Mouse (Mus musculus) embryonic facial prominence, embryonic 15.5 days (tissue): Measurements from ENCODE around the gene Rac2. TPM values are rescaled to one million over a fixed set of nuclear protein-coding genes. Genes with fewer than 3 reads are reported as not detected.

Source experiments
- ATAC-seq: fragments of 200-750 bp; cut with Nextera tagmentation; 2 replicates; pipeline ENCODE4 v1.8.0; 2017; ENCODE audit warnings: low read depth, moderate TSS enrichment; ENCODE audit not compliant: insufficient number of reproducible peaks, low FRiP score, low TSS enrichment
- H3K27ac ChIP-seq: fragments of 300-500 bp; sonication (generic); replicated peaks from 2 replicates; pipeline ENCODE4 v1.5.1; 2015; ENCODE audit warnings: mild to moderate bottlenecking, inconsistent platforms
- H3K27me3 ChIP-seq: fragments of 300-500 bp; sonication (generic); 2 replicates; pipeline ENCODE4 v1.6.1; 2015; ENCODE audit warnings: inconsistent platforms
- H3K36me3 ChIP-seq: fragments of 300-500 bp; sonication (generic); 2 replicates; pipeline ENCODE4 v1.6.1; 2015; ENCODE audit warnings: mild to moderate bottlenecking, inconsistent platforms
- H3K4me1 ChIP-seq: fragments of 300-500 bp; sonication (generic); 2 replicates; pipeline ENCODE4 v1.6.1; 2015; ENCODE audit warnings: inconsistent platforms
- H3K4me2 ChIP-seq: fragments of 300-500 bp; sonication (generic); replicated peaks from 2 replicates; pipeline ENCODE4 v1.6.1; 2015; ENCODE audit warnings: mild to moderate bottlenecking, inconsistent platforms
- H3K4me3 ChIP-seq: fragments of 300-500 bp; sonication (generic); replicated peaks from 2 replicates; pipeline ENCODE4 v1.5.1; 2015; ENCODE audit warnings: mild to moderate bottlenecking, inconsistent platforms
- H3K9ac ChIP-seq: fragments of 300-500 bp; sonication (generic); 2 replicates; pipeline ENCODE4 v1.6.1; 2015; ENCODE audit warnings: inconsistent platforms
- H3K9me3 ChIP-seq: fragments of 300-500 bp; sonication (generic); replicated peaks from 2 replicates; pipeline ENCODE4 v1.6.1; 2016; ENCODE audit warnings: inconsistent platforms
- WGBS: fragments of 180-500 bp; shearing (Covaris S2); methylation state at CpG from one replicate; pipeline ENCODE4 v1.1.7; 2015; 5-methylcytosine and 5-hydroxymethylcytosine counted together
- polyA plus RNA-seq: library from polyadenylated mRNA; unstranded; fragments of >200 nt; fragmentation: Nextera tagmentation; extraction: Ambion mirVana; gene quantifications from 2 replicates; pipeline ENCODE4 v1.2.1, GENCODE M21; 2015

Rac2 gene
- polyA plus RNA-seq, 1 experiment from 2014 or later: 34.6 TPM

DNA sequence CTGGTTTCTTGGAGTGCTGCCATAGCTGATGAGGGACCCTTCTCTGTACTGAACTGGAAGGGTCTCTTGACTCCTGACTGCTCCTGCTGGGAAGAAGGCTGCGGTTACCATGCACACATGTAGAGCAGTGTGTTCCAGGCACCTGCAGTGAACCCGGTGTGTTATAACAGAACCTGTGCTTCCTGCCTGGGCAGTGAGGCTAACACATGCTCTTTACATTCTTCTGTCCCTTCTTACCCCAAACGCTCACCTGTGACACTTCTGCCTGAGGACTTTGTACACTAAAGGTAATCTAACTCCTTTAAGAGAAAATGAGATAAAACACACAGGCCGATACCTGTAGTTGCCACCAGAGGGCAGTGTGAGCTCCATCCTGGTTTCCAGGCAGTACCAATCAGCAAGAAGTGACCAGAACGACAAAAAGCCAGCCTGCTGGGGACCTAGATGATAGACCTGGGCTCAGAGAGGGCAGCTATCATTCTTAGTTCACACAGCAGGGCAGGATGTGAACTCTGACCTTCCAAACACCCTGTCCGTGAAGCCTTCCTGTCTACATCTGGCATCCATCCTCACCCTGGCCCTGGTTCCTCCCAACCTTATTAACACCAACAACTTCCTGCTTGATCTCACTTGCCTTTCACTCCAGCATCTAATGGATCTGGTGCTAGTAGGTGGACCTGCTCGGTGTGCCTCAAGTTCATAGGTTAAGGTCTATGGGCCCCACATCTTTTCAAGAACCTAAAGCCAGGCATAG, 58.0 kb downstream of the Rac2 start:
- H3K9ac ChIP-seq: no peak overlapping the region
- no peak overlapping the region for H3K4me2 ChIP-seq
- no peaks in the 10 kb centered on the region for H3K27me3 ChIP-seq
- peaks cover 42% of the 10 kb centered on the region for H3K4me1 ChIP-seq
- H3K4me3 ChIP-seq: no peak overlapping the region
- H3K36me3 ChIP-seq: no peaks in the 10 kb centered on the region
- H3K9me3 ChIP-seq: no peaks in the 10 kb centered on the region
- peak overlapping the region; percentile 87 for H3K27ac ChIP-seq
- ATAC-seq: no peak
- WGBS: 26% methylated on average over 7 of the region's 7 CpGs

DNA sequence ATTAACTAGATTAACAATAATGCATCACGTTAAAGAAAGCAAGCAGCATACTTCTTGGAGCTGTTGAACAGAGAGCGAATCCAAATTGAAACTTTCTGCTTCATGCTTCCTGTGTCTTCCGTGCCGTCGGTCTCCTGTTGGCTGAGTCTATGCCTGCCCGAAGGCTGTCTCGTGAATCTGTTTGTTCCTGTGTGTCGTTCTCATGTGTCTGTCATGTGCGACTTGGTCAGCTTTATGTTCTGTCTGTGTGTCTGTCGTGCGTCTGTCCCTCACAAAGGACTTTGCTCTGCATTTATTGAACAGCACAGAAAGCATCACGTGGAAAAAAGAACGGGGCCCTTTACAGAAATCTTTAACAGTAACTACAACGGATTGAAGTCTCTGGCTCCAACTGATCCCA, 59.6 kb downstream of the Rac2 start:
- H3K27ac ChIP-seq: no peak overlapping the region
- H3K9me3 ChIP-seq: no peaks in the 10 kb centered on the region
- no peak overlapping the region for H3K9ac ChIP-seq
- H3K36me3 ChIP-seq: no peaks in the 10 kb centered on the region
- no peak for ATAC-seq
- no peaks in the 10 kb centered on the region for H3K27me3 ChIP-seq
- H3K4me2 ChIP-seq: no peak overlapping the region
- peaks cover 39% of the 10 kb centered on the region for H3K4me1 ChIP-seq
- no peak overlapping the region for H3K4me3 ChIP-seq
- WGBS: 76% methylated on average over 14 of the region's 14 CpGs

DNA sequence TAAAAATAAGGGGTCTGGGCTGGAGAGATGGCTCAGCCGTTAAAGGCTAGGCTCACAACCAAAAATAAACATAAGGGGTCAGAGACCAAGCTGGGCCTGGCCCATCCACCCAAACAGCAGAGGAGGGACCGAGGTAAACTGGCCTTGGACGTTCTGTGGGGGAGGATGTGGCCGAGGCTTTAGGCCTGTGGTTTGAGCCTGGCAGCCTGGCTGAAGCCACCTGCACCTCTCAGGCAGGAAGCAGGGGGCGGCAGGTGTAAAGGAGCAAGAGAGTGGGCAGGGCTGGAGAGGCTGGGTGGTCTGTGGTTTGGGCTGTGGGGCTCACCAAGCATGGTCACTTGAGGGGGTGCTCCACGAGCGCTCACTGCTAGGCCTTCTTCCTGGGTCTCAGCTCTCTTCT, 60.6 kb downstream of the Rac2 start:
- Histone ChIP-seq H3K27me3 (no peaks in the 10 kb centered on the region), H3K4me2 (no peak overlapping the region), H3K9me3 (no peaks in the 10 kb centered on the region), H3K4me1 (peaks cover 35% of the 10 kb centered on the region), H3K27ac (no peak overlapping the region), H3K36me3 (no peaks in the 10 kb centered on the region), H3K9ac (no peak overlapping the region), H3K4me3 (no peak overlapping the region)
- WGBS: 79% methylated on average over 7 of the region's 7 CpGs
- ATAC-seq: no peak

DNA sequence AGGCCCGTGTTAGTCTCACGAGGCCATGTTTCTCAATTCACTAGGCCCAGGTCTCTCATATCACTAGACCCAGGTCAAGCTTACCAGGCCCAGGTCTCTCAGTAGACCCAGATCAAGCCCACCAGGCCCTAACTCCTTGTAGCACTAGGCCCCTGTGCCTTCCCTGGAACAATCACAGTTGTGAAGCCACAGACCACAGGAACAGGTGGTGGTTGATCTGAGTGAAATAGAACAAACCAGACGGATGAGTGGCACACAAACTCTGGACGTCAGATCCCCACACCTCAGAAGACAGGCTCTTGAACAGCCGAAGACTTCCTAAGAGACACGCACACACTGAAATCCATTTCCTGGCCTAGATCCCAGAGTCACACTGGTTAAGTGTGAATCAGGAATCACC, 61.8 kb downstream of the Rac2 start:
- H3K4me3 ChIP-seq: no peak overlapping the region
- H3K9me3 ChIP-seq: no peaks in the 10 kb centered on the region
- ATAC-seq: no peak
- no peaks in the 10 kb centered on the region for H3K36me3 ChIP-seq
- H3K4me2 ChIP-seq: no peak overlapping the region
- no peak overlapping the region for H3K9ac ChIP-seq
- peaks cover 24% of the 10 kb centered on the region for H3K4me1 ChIP-seq
- H3K27me3 ChIP-seq: no peaks in the 10 kb centered on the region
- no peak overlapping the region for H3K27ac ChIP-seq
- WGBS: 89% methylated on average over 6 of the region's 6 CpGs

DNA sequence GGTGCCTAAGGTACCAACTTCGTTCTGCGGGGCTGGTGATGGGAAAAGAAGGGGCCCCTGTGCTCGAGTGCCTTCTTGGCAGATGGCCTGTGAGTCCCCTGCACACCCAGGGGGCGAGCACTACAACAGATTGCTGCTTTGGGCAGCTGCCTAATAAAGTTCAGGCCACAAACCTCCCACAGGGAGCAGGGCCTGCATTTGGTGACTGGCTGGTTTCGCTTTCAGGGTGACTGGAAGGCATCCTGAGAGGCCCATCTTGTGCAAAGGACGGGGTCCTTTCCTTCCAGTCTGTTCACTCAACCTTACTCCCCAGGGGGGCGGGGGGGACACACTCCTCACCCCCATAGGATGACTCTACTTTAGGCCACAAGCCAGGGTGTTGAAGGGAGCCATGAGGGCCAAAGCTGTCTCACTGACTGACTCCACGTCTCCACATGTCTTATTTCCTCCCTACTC, 62.4 kb downstream of the Rac2 start:
- Histone ChIP-seq H3K27me3 (no peaks in the 10 kb centered on the region), H3K9me3 (no peaks in the 10 kb centered on the region), H3K4me1 (peaks cover 20% of the 10 kb centered on the region), H3K9ac (no peak overlapping the region), H3K36me3 (no peaks in the 10 kb centered on the region), H3K27ac (no peak overlapping the region), H3K4me3 (no peak overlapping the region), H3K4me2 (no peak overlapping the region)
- no peak for ATAC-seq
- 66% methylated on average over 8 of the region's 8 CpGs for WGBS

DNA sequence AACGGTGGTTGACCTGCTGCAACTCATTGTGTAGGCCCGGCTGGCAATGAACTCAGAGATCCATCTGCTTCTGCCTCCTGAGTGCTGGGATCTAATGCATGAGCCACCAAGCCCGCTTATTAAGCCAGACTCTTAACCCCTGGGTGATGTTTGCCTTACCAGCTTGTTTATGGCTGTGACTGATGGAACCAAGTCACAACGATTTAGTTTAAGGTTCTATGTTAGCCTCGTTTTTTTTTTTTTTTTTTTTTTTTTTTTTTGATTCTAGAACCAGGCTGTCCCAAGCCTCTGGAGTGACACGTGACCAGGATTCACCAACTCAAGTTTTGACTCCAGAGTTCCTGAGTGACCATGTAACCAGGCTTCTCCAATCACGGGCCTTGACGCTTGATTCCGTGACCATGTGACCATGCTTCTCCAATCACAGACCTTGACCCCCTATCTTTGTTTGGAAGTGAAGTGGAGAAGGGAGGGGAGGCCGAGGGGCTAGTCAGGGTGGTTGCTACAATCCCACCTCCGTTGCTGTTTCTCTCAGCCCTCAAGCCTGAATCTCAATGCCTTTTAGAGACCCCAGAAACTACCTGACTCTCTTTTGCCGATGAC, 63.2 kb downstream of the Rac2 start:
- H3K4me3 ChIP-seq: no peak overlapping the region
- ATAC-seq: no peak
- H3K27me3 ChIP-seq: no peaks in the 10 kb centered on the region
- no peak overlapping the region for H3K9ac ChIP-seq
- no peak overlapping the region for H3K27ac ChIP-seq
- no peak overlapping the region for H3K4me2 ChIP-seq
- no peaks in the 10 kb centered on the region for H3K36me3 ChIP-seq
- H3K4me1 ChIP-seq: peaks cover 14% of the 10 kb centered on the region
- WGBS: 51% methylated on average over 12 of the region's 12 CpGs
- no peaks in the 10 kb centered on the region for H3K9me3 ChIP-seq

Other genes starting within 250 kb of the Rac2 start
- 6.4 and 6.9 TPM in 2 replicates for gene Csf2rb, start 247.0 kb downstream of the Rac2 start, polyA plus RNA-seq
- 0.83 TPM in 1 of 2 replicates, not detected in the other for gene Tex33, start 176.9 kb downstream of the Rac2 start, polyA plus RNA-seq
- gene Tst, start 166.9 kb downstream of the Rac2 start, polyA plus RNA-seq: 49.1 and 68.9 TPM in 2 replicates
- gene Mpst, start 166.4 kb downstream of the Rac2 start, polyA plus RNA-seq: 2.8 and 4.1 TPM in 2 replicates
- 59.0 and 62.5 TPM in 2 replicates for gene Kctd17, start 144.2 kb downstream of the Rac2 start, polyA plus RNA-seq
- 2.7 and 3.4 TPM in 2 replicates for gene Tmprss6, start 104.1 kb downstream of the Rac2 start, polyA plus RNA-seq
- 0.24 and 0.41 TPM in 2 replicates for gene Il2rb, start 77.5 kb downstream of the Rac2 start, polyA plus RNA-seq
- 64.2 and 65.9 TPM in 2 replicates for gene C1qtnf6, start 41.4 kb downstream of the Rac2 start, polyA plus RNA-seq
- not detected in 2 replicates for gene Sstr3, start 28.1 kb downstream of the Rac2 start, polyA plus RNA-seq
- gene Cyth4, start 24.3 kb upstream of the Rac2 start, polyA plus RNA-seq: 13.8 and 14.3 TPM in 2 replicates
- 0.09 and 0.21 TPM in 2 replicates for gene Elfn2, start 146.0 kb upstream of the Rac2 start, polyA plus RNA-seq
- 21.3 and 22.8 TPM in 2 replicates for gene Mfng, start 200.7 kb upstream of the Rac2 start, polyA plus RNA-seq
- 4.3 TPM in 2 replicates for gene Card10, start 230.3 kb upstream of the Rac2 start, polyA plus RNA-seq